Mouse (Mus musculus): ENCODE measurements around the gene Gm2663.
A peak's percentile ranks its signal among the peaks of the same experiment; 100 is the strongest.
"Not testable (repeated sequence)": the region's sequence is repeated elsewhere in the genome, so short reads cannot be mapped to it uniquely, and the experiment has no call there.

Gm2663 gene

GRCm38 (mm10) chr6:40999379-40999778 lies at the start of gene Gm2663:
Gene Gm2663, minus strand, starts transcription at chr6:40999479.
- not testable (repeated sequence) for DNase-seq (ENCODE audit: low spot score in 2 of 2)

- no peak for DNase-seq (ENCODE audit: low spot score in 2 of 2)
These were observed 49.3 kb upstream of the Gm2663 start for GRCm38 (mm10) chr6:41048602-41049001.

GRCm38 (mm10) chr6:41047961-41048360 lies 48.7 kb upstream of the Gm2663 start:
- DNase-seq (ENCODE audit: low spot score in 2 of 2) = no peak

GRCm38 (mm10) chr6:41047202-41047601 lies 47.9 kb upstream of the Gm2663 start:
- peak in 1 of 2 experiments; percentile 7 for DNase-seq (ENCODE audit: low spot score in 2 of 2)

- no peak for DNase-seq (ENCODE audit: low spot score in 2 of 2)
These were observed 47.3 kb upstream of the Gm2663 start for GRCm38 (mm10) chr6:41046553-41046952.

- no peak for DNase-seq (ENCODE audit: low spot score in 2 of 2)
These were observed 45.5 kb upstream of the Gm2663 start for GRCm38 (mm10) chr6:41044753-41045152.

- DNase-seq (ENCODE audit: low spot score in 2 of 2) = no peak
These were observed 45.0 kb upstream of the Gm2663 start for GRCm38 (mm10) chr6:41044314-41044713.

GRCm38 (mm10) chr6:41035409-41035808 lies 36.1 kb upstream of the Gm2663 start, which contains the start of gene 2210010C04Rik:
Gene 2210010C04Rik, minus strand, starts transcription at chr6:41035509.
- DNase-seq (ENCODE audit: low spot score in 2 of 2) = no peak

- DNase-seq (ENCODE audit: low spot score in 2 of 2) = no peak
These were observed 33.5 kb upstream of the Gm2663 start for GRCm38 (mm10) chr6:41032802-41033201.

- no peak for DNase-seq (ENCODE audit: low spot score in 2 of 2)
These were observed 33.0 kb upstream of the Gm2663 start for GRCm38 (mm10) chr6:41032231-41032630.

GRCm38 (mm10) chr6:41030821-41031220 lies 31.5 kb upstream of the Gm2663 start:
- DNase-seq (ENCODE audit: low spot score in 2 of 2) = no peak

- no peak for DNase-seq (ENCODE audit: low spot score in 2 of 2)
These were observed 27.8 kb upstream of the Gm2663 start for GRCm38 (mm10) chr6:41027053-41027452.

GRCm38 (mm10) chr6:41025873-41026650 lies 26.8 kb upstream of the Gm2663 start:
- DNase-seq (ENCODE audit: low spot score in 2 of 2) = no peak

GRCm38 (mm10) chr6:41019140-41019539 lies 19.9 kb upstream of the Gm2663 start:
- DNase-seq (ENCODE audit: low spot score in 2 of 2) = no peak

GRCm38 (mm10) chr6:41018629-41019028 lies 19.4 kb upstream of the Gm2663 start:
- DNase-seq (ENCODE audit: low spot score in 2 of 2) = no peak

GRCm38 (mm10) chr6:41015065-41015464 lies 15.8 kb upstream of the Gm2663 start:
- DNase-seq (ENCODE audit: low spot score in 2 of 2) = no peak

- not testable (repeated sequence) for DNase-seq (ENCODE audit: low spot score in 2 of 2)
These were observed 34.8 kb downstream of the Gm2663 start, which contains the start of gene 1810009J06Rik for GRCm38 (mm10) chr6:40964454-40964853. Gene 1810009J06Rik, plus strand, starts transcription at chr6:40964754.

- no peak for DNase-seq (ENCODE audit: low spot score in 2 of 2)
These were observed 45.6 kb downstream of the Gm2663 start for GRCm38 (mm10) chr6:40953716-40954115.

GRCm38 (mm10) chr6:40951770-40952169 lies 47.5 kb downstream of the Gm2663 start, which contains the start of gene Gm4744:
Gene Gm4744, minus strand, starts transcription at chr6:40951870.
- no peak for DNase-seq (ENCODE audit: low spot score in 2 of 2)
